Mouse (Mus musculus): ENCODE measurements around the gene Col17a1.

The Col17a1 gene

GRCm38 (mm10) chr19:47691994-47692393, at the start of gene Col17a1:
Gene Col17a1 (minus strand): TSS chr19:47692094.
- no peak for DNase-seq (ENCODE audit: extremely low spot score, low spot score)

DNA sequence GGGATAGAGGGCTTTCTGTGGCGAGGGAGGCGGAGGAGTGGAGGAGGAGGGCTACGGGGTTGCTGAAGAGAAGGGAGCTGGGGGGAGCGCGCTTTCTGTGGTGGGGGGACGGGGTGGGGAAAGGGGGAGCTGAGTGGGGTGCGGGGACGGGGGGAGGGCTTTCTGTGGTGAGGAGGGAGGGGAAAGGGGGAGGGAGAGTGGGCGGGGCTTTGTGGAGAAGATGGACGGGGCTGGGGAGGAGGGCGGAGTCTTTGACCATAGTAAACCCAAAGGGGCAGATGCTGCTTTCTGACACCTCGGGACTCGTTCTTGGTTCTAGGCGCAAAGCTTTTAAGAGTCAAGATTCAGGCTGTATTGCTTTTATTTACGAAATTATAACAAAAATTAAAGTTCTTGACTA, 40.0 kb upstream of the Col17a1 start:
- DNase-seq (ENCODE audit: extremely low spot score, low spot score), result no peak

DNA sequence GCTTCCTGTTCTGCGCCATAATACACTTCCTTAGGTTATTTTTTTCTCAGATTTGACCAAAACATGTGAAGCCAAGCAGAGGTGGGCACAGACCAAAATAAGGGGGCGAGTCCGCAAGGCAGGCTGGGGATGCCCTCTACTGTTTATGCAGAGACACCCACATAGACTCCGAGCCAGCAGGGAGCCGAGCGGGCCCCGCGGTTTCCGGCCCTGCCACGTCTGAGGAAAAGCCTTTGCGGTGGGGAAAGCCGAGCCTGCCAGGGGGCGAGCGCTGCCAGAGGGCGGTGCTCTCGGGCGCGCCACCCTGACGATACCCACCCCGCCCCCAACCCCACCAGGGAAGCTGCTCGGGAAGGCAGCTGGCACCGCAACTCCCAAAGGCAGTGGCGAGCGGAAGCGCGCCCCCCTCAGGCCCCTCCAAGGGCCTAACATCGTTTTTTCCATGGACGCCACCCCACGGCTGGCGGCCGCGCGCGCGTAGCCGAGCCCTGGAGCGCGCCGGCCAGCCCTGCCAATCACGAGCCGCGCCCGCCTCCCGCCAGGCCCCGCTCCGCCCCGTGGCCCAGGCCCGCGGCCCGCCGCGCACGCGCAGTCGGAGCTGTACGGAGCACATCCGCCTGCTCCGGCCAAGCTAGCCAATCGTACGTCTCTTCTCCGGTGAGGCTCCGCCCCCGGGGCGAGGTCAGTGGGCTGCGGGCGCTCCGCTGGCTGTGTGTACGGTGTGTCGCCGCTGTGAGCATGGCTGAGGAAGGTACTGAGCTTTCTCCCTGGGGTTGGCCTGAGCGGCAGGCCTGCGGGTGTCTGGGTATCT, 39.4 kb upstream of the Col17a1 start, which contains the start of gene Sfr1:
Gene Sfr1, plus strand, starts transcription at position 612 of the 811 bp plus-strand sequence.
- DNase-seq (ENCODE audit: extremely low spot score, low spot score), result peak; percentile 99

- peak; percentile 81 for DNase-seq (ENCODE audit: extremely low spot score, low spot score)
These were observed 38.8 kb upstream of the Col17a1 start for GRCm38 (mm10) chr19:47730691-47731070.

- DNase-seq (ENCODE audit: extremely low spot score, low spot score), result no peak
These were observed 33.8 kb upstream of the Col17a1 start for GRCm38 (mm10) chr19:47725643-47726140.

DNA sequence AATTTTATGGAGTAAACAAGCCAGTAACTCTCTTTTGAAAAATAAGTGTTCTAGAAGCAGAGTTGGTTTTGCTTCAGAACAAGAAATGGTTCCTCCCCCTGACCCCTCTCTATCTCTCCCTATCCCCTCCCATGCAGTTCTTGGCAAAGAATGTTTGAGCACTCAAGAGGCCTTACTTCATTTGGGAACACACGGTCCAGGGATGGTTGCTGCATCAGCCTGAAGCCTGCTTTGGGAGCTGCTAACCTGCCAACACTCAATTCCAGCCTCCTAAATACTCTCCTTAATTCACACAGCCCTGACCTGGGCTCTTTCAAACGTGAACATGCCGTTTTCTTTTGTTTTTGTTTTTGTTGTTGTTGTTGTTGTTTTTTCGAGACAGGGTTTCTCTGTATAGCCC, 33.0 kb upstream of the Col17a1 start:
- no peak for DNase-seq (ENCODE audit: extremely low spot score, low spot score)

DNA sequence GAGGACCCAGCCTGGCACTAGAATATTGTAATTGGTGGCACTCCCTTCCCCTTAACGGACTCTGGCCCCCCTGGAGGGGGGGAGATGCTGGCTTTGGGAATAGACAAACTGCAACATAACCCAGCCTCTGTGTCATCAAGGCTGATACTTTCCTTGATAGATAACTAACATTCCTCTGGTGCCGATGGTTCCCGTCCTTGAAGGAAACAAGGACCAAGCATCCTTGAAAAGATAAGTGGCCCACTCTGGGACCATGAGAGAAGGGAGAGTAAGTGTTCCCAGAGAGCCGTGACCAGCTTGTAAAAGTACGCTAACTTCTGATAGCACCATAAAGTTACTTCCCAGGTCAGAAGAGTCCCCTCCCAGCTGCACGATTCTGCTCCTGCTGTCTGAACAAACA, 30.6 kb upstream of the Col17a1 start:
- DNase-seq (ENCODE audit: extremely low spot score, low spot score), result no peak

- no peak for DNase-seq (ENCODE audit: extremely low spot score, low spot score)
These were observed 27.3 kb upstream of the Col17a1 start for GRCm38 (mm10) chr19:47719147-47719546.

GRCm38 (mm10) chr19:47716144-47716543, 24.2 kb upstream of the Col17a1 start:
- DNase-seq (ENCODE audit: extremely low spot score, low spot score), result no peak

DNA sequence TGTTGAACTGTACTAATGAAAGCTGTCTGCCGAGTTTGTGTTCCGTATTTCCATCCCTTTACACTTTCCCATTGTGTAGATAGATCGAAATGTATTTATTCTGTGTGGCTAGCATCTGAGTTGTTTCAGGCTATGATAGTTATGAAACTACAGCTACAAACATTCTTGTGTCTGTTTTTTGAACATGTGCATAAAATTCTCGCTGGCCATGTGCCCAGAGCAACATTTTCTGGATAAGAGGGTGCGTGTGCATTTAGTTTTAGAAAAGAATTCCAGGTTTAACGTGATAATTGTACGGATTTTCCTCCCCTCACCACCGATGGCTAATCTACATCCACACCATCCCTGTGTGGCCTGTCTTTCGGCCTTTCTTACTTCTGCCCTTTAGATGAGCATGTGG, 21.6 kb upstream of the Col17a1 start:
- no peak for DNase-seq (ENCODE audit: extremely low spot score, low spot score)

GRCm38 (mm10) chr19:47710376-47710775, 18.5 kb upstream of the Col17a1 start:
- no peak for DNase-seq (ENCODE audit: extremely low spot score, low spot score)

DNA sequence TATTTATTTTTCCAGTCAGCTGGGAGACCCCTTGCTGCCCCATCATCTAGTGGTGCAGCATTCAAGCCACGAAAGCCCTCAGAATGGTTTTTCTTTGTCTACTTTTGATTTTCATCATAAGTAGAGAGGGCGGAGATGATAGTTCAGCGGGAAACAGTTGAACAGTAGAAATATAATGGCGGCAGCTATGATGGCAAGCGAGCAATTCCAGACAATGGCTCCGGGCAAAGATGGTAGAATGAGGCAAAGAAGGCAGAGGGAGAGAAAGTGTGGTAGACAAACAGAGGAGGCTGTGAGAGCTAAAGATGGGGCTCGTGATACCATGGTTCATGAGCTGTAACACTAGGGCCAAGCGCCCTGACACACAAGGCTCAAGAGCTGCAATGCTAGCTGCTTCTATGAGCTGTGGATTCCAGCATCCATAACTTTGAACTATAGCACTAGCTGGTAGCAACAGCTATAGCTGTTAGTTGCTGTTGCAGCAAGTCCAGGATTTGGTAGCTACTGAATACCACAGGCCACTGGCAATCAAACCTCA, 13.9 kb upstream of the Col17a1 start:
- DNase-seq (ENCODE audit: extremely low spot score, low spot score), result no peak

DNA sequence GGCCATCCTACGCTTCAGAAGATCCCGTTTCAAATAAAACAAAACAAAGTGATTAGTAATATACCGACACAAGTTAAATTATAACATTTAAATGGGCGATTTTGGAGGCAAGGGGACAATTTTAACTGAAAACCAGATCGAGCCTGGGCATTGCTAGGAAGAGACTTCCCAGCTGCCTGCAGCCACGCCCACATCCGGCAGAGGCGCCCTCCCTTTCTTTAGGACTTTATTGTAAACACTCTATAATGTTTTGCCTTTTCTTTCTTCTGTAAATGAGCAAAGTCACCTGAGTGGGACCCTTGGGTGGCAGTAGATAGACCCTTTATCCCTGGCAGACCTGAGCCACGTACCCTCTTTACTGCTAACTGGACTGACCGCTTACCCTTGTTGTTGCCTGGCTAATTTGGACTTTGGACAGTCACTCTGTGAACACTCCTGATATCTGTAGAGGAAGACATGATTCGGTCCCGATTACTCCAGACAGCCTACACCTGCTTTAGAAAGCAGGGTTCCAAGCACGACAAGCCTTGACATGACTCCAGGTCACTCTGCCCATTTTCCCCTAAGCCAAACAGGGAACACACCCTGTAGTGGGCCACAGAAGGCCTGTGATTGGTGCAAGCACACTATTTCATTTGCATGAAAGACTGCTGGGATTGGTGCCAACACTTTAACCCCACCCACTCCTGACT, 13.3 kb upstream of the Col17a1 start:
- no peak for DNase-seq (ENCODE audit: extremely low spot score, low spot score)

DNA sequence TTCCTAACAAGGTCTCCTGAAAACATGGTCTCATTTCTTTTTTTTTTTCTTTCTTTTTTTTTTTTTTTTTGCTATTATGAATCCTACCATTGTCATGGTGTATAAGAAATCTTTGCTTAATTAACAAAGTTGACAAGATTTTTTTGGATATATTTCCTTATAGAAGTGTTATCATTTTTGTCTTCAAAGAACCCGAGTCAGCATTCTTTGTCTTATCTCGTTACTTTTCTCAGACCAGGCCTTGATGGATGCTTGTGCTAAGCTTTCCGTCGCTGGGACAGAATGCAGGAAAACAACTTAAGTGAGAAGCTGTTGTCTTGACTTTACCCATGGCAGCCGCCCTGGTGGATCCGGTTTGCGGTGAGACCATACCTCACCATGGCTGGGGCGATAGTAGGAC, 8.6 kb upstream of the Col17a1 start:
- no peak for DNase-seq (ENCODE audit: extremely low spot score, low spot score)

GRCm38 (mm10) chr19:47699743-47700142, 7.8 kb upstream of the Col17a1 start:
- no peak for DNase-seq (ENCODE audit: extremely low spot score, low spot score)

- no peak for DNase-seq (ENCODE audit: extremely low spot score, low spot score)
These were observed 6.4 kb upstream of the Col17a1 start for GRCm38 (mm10) chr19:47698266-47698665.

DNA sequence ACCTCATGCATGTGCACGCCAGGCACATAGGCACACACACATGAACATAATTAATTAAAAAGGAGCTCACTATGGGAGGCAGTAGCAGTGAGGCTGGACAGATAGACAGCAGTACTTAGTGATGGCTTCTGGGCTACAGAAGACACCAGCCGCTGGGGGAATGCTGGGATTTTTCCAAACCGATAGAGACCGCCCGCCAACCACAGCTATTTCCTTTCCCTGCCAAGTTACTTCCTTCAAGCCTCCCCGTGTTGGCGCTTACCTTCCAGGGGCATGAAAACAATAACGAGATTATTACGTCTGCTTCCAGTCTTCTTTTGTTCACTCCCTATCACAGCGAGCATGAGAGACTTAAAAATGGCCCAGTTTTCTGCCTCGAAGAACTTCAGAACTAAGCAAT, 5.2 kb upstream of the Col17a1 start:
- no peak for DNase-seq (ENCODE audit: extremely low spot score, low spot score)

DNA sequence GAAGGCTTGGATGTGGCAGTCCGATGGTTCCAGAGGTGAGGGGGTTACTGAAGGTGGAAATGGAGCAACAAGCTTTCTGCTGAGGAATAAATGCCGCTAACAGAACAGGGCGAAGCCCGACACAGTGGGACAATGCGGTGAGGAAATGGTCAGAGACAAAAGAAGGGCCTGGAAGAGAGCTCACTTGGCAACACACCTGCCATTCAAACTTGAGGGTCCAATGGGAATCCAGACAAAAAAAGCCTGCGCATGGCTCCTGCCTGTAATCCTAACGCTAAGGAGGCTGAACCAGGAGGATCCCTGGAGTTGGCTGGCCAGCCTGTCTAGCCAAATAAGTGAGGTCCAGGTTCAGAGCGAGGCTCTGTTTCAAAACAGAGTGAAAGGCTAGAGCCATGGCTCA, 4.5 kb upstream of the Col17a1 start:
- DNase-seq (ENCODE audit: extremely low spot score, low spot score), result no peak

GRCm38 (mm10) chr19:47695725-47696124, 3.8 kb upstream of the Col17a1 start:
- no peak for DNase-seq (ENCODE audit: extremely low spot score, low spot score)

- no peak for DNase-seq (ENCODE audit: extremely low spot score, low spot score)
These were observed 2.3 kb downstream of the Col17a1 start for GRCm38 (mm10) chr19:47689592-47689991.

- DNase-seq (ENCODE audit: extremely low spot score, low spot score), result no peak
These were observed 13.2 kb downstream of the Col17a1 start for GRCm38 (mm10) chr19:47678675-47679074.

DNA sequence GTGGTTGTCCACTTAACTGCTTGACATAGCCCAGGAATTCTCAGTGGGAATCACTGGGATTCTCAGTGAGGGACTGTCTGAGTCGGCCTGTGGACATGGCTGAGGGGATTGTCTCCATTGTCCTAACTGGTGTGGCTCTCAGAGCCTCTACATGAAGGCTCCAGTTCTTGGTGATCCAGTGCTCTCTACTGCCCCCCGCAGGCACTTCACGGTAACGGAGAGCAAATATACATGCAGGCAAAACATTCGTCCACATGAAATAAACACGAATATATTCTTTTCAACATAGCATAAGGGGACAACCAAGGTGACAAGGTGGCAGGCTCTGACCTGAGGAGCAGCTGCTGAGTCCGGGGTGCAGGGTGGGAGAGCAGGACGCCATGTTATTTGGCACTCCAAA, 17.5 kb downstream of the Col17a1 start:
- DNase-seq (ENCODE audit: extremely low spot score, low spot score), result peak; percentile 51
